Mouse (Mus musculus): ENCODE measurements at regions not wholly inside any gene's neighbourhood (a gene's known extent, or its start where the extent isn't known, plus 50 kb on each side); places are given as distances from the start of the nearest gene placed in this dataset.
A peak's percentile ranks its signal among the peaks of the same experiment; 100 is the strongest.

DNA sequence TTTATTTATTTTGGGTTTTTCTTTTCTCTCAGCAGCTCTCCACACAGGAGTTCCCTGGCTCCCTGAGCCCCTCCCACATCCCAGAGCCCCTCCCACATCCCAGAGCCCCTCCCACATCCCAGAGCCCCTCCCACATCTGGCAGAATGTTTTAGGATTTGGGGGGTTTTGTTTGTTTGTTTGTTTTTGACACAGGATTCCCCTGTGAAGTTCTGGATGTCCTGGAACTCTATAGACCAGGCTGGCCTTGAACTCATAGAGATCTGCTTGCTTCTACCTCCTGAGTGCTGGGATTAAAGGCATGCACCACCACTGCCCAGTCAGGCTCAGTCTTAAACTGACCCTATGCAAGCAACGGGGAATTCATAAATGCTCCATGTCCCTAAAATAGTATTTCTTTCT is 100.2 kb downstream of the 1700001O22Rik start:
- Histone ChIP-seq H3K27me3 (ENCODE audit: low read depth, poor library complexity, severe bottlenecking) (no peaks in the 10 kb centered on the region), H3K27ac (replicated peaks) (peak overlapping the region; percentile 82), H3K9me3 (replicated peaks) (peaks cover 9% of the 10 kb centered on the region), H3K4me3 (no peak overlapping the region), H3K4me1 (peaks cover 80% of the 10 kb centered on the region), H3K36me3 (peaks cover 7% of the 10 kb centered on the region; the same call in 1 of the 2 replicates)
- whole genome bisulfite sequencing = 90% methylated on average over 1 of the region's 1 CpGs
- no peak for DNase-seq (ENCODE audit: low spot score)

DNA sequence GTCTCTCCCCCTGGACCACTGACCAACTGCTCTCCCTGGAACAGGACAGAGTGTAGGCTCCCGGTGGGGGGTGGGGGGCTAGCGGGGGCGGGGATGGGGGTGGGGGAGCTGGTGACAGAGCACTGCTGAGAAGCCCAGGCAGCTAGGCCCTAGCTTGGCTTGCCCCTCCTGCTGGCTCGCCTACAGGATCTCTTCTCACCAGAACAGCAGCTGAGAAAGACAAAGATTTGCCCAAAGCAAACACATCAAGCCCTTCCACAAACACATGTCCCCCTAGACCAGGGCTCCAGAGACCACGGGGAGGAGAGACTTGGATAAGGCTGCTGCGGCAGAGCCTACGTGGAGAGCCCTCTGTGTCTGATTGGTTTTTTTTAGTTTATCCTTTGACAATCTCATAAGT is 100.8 kb downstream of the 1700001O22Rik start:
- Histone ChIP-seq H3K36me3 (peaks cover 7% of the 10 kb centered on the region; the same call in 1 of the 2 replicates), H3K27me3 (ENCODE audit: low read depth, poor library complexity, severe bottlenecking) (no peaks in the 10 kb centered on the region), H3K4me1 (peaks cover 79% of the 10 kb centered on the region), H3K9me3 (replicated peaks) (peaks cover 9% of the 10 kb centered on the region), H3K27ac (replicated peaks) (peak overlapping the region; percentile 82), H3K4me3 (peak overlapping the region; percentile 20; the same call in 1 of the 2 replicates)
- WGBS = 17% methylated on average over 7 of the region's 7 CpGs
- peak; percentile 59 for DNase-seq (ENCODE audit: low spot score)

DNA sequence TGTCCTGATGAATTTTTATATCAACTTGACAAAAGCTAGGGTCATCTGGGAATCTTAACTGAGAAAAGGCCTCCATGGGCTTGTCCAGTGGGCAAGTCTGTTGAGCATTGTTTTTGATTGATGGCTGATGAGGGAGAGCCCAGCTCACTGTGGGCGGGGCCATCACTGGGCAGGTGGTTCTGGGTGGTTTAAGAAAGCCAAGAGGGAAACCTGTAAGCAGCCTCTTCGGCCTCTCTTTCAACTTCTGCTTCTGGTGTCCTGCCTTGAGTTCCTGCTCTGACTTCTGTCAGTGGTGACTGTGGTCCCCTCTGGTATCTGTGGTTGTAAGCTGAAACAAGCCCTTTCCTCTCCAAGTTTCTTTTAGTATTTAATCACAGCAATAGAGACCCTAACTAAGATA is 102.6 kb downstream of the 1700001O22Rik start:
- H3K27me3 ChIP-seq (ENCODE audit: low read depth, poor library complexity, severe bottlenecking) = no peaks in the 10 kb centered on the region
- H3K36me3 ChIP-seq = peaks cover 7% of the 10 kb centered on the region; the same call in 1 of the 2 replicates
- peaks cover 79% of the 10 kb centered on the region for H3K4me1 ChIP-seq
- peak overlapping the region; percentile 87 for H3K27ac ChIP-seq (replicated peaks)
- no peak overlapping the region for H3K4me3 ChIP-seq
- no peak for DNase-seq (ENCODE audit: low spot score)
- H3K9me3 ChIP-seq (replicated peaks) = peaks cover 9% of the 10 kb centered on the region
- 86% methylated on average over 2 of the region's 2 CpGs for WGBS

DNA sequence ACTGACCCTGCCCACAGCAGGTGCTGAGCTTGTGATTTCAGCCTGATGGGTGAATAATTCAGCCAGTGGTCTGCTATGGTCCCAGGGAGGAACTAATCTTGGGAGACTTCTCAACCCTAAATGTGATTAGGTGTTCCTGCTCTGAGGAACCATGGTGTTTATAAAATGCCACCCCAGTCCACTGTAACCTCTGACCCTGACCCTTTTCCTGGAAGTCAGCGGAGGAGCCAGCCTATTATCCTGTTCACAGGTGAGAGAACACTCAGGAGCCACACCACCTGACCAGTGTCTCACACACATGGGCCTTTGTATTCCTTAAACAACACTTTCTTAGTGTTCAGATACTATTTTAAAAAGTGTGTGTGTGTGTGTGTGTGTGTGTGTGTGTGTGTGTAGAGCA is 103.0 kb downstream of the 1700001O22Rik start:
- no peak overlapping the region for H3K4me3 ChIP-seq
- peaks cover 7% of the 10 kb centered on the region; the same call in 1 of the 2 replicates for H3K36me3 ChIP-seq
- no peaks in the 10 kb centered on the region for H3K27me3 ChIP-seq (ENCODE audit: low read depth, poor library complexity, severe bottlenecking)
- H3K27ac ChIP-seq (replicated peaks) = peak overlapping the region; percentile 87
- no peak for DNase-seq (ENCODE audit: low spot score)
- peaks cover 9% of the 10 kb centered on the region for H3K9me3 ChIP-seq (replicated peaks)
- H3K4me1 ChIP-seq = peaks cover 79% of the 10 kb centered on the region
- 96% methylated on average over 1 of the region's 1 CpGs for WGBS

DNA sequence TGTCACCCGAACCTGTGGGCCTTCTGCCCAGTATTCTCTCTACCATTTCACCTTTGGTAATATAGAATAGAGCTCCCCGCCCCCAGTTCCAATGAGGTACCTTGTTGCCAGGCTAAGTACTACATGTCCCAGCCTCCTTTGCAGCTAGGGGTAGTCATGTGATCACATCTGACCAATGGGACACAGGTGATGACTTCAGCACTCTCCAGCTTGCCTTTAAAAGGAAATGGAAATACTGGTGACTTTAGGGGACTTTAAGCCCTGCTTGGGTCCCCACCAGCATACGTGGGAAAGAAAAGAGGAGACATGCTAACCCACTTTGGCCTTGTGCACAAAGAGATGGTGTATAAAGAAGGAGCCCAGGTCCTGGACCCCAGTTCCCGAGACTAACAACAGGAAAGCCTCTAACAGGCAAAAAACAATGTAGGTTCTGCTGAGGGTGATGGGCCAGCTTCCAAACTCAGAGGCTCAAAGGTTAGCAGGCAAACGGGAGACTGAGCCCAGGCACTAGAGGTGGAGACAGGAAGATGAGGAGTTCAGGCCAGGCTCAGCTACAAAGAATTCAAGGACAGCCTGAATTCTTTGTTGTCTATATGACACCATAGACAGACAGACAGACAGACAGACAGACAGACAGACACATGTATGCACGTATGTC is 103.5 kb downstream of the 1700001O22Rik start:
- peaks cover 7% of the 10 kb centered on the region; the same call in 1 of the 2 replicates for H3K36me3 ChIP-seq
- H3K27ac ChIP-seq (replicated peaks) = peak overlapping the region; percentile 87
- peak overlapping the region; percentile 15; the same call in 1 of the 2 replicates for H3K4me3 ChIP-seq
- H3K9me3 ChIP-seq (replicated peaks) = peaks cover 9% of the 10 kb centered on the region
- 37% methylated on average over 6 of the region's 6 CpGs for WGBS
- no peaks in the 10 kb centered on the region for H3K27me3 ChIP-seq (ENCODE audit: low read depth, poor library complexity, severe bottlenecking)
- H3K4me1 ChIP-seq = peaks cover 80% of the 10 kb centered on the region
- DNase-seq (ENCODE audit: low spot score) = peak; percentile 72

DNA sequence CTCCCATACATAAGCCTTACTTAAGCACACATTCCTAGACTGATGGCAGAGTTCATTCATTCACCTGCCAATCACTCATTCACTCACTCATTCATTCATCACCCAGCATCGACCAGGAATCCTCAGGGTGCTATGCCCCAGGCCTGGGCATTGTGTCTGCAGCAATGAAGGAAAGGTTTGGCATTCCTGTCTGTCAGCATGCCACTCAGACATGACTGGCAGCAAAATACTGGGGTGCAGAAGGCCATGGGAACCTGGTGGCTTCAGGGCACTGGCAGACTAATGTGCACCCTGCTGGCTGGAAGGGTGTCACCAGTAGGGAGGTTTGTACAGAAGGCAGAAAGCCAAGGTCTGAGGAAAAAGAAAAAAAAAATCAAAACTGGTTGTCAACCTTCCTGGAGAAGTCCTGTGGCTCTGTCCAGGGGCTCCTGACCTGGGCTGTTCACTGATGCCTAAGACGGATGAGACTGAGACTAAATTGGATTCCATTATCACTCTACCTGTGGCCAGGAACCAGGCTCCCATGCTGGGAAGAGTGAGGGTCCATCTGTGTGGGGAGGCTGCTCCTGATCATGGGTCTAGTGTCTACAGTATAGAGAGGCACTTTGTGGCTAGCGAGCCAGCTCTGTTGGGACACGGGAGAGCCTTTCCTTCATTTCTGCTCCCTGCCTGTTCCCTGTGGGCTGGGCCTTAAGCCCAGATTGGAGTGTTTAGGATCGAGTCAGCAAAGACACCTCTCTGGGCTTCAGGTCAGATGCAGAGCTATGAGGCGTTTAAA is 104.1 kb downstream of the Cstad start:
- Histone ChIP-seq H3K27ac (replicated peaks) (peak overlapping the region; percentile 87), H3K4me1 (peaks cover 89% of the 10 kb centered on the region), H3K4me3 (no peak overlapping the region), H3K27me3 (ENCODE audit: low read depth, poor library complexity, severe bottlenecking) (no peaks in the 10 kb centered on the region), H3K36me3 (no peaks in the 10 kb centered on the region), H3K9me3 (replicated peaks) (no peaks in the 10 kb centered on the region)
- 73% methylated on average over 6 of the region's 6 CpGs for WGBS
- DNase-seq (ENCODE audit: low spot score) = no peak

DNA sequence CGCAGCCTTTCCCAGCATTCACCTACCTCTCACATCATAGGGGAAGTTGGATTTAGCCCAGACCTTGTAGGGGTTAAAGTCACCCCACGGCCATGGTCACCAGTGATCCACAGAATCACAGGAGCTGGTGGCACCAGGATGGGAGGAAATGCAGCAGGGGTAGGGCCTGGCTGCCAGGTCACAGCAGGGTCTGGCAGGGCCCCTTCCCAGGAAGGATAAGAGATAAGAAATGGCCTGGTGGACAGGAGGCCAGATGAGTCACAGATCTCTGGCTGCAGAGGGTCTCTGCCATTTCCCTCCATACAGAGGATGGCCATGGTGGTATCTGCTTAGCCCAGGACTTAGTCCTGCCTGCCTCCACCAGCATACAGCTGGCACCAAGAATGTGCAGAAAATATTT is 103.0 kb downstream of the Cstad start:
- no peaks in the 10 kb centered on the region for H3K36me3 ChIP-seq
- peak overlapping the region; percentile 78 for H3K27ac ChIP-seq (replicated peaks)
- peaks cover 94% of the 10 kb centered on the region for H3K4me1 ChIP-seq
- H3K27me3 ChIP-seq (ENCODE audit: low read depth, poor library complexity, severe bottlenecking) = no peaks in the 10 kb centered on the region
- WGBS = 95% methylated on average over 2 of the region's 2 CpGs
- DNase-seq (ENCODE audit: low spot score) = no peak
- no peaks in the 10 kb centered on the region for H3K9me3 ChIP-seq (replicated peaks)
- H3K4me3 ChIP-seq = no peak overlapping the region

DNA sequence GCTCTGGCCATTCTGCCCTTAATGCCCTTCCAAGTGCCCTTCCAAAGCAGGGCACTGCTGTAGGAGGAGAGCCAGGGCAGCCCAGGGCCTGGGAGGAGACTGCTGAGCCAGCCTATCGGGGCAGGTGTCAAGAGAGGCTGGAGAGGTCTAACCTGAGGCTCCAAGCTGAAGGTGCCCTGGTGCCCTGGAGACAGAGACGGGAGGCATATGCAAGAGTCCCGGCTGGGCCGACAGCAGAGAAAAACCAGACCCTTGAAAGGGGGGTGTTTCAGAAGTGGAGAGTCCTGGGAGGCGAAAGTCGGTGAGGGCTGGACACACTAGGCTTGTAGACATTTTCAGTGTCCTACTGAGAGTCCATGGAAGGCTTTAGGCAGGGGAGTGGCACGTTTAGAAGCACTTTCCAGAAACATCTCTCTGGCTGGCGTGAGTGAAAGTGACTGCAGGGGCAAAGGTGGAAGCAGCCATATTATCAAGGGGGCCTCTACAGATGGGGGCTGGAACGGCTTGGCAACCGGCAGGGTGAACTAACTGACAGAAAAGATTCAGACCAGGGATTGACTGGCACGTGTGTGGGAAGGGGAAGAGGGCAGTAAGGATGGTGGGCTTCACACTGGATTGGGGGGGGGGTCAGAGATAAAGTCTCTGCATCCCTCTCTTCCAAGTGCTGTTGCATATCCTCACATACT is 101.1 kb downstream of the Cstad start:
- Histone ChIP-seq H3K4me3 (no peak overlapping the region), H3K27me3 (ENCODE audit: low read depth, poor library complexity, severe bottlenecking) (no peaks in the 10 kb centered on the region), H3K4me1 (peaks cover 97% of the 10 kb centered on the region), H3K36me3 (no peaks in the 10 kb centered on the region), H3K9me3 (replicated peaks) (no peaks in the 10 kb centered on the region), H3K27ac (replicated peaks) (peak overlapping the region; percentile 99)
- no peak for DNase-seq (ENCODE audit: low spot score)
- 76% methylated on average over 11 of the region's 11 CpGs for WGBS

DNA sequence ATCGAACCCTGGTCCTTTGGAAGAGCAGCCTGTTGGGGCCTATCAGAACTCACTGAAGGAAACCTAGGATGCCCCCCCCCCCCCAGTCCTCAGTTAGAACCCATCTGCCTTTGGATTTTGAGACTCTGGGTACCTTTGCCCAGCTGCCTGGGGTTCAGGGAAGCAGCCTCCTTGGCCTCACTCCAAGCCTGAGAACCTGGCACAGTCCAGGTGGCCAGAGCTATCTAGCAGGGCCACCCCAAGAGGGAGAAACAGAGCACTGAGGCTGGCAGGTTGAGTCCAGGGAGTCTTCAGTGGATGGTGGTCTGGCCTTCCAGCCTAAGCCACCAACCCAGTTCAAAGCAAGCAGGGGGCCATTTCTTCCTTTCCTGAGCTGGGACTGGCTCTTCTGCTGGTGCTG is 100.2 kb downstream of the Cstad start:
- no peaks in the 10 kb centered on the region for H3K36me3 ChIP-seq
- H3K4me1 ChIP-seq = peaks cover 97% of the 10 kb centered on the region
- 94% methylated on average over 1 of the region's 1 CpGs for WGBS
- H3K9me3 ChIP-seq (replicated peaks) = no peaks in the 10 kb centered on the region
- no peak overlapping the region for H3K4me3 ChIP-seq
- H3K27ac ChIP-seq (replicated peaks) = peak overlapping the region; percentile 99
- no peak for DNase-seq (ENCODE audit: low spot score)
- no peaks in the 10 kb centered on the region for H3K27me3 ChIP-seq (ENCODE audit: low read depth, poor library complexity, severe bottlenecking)

DNA sequence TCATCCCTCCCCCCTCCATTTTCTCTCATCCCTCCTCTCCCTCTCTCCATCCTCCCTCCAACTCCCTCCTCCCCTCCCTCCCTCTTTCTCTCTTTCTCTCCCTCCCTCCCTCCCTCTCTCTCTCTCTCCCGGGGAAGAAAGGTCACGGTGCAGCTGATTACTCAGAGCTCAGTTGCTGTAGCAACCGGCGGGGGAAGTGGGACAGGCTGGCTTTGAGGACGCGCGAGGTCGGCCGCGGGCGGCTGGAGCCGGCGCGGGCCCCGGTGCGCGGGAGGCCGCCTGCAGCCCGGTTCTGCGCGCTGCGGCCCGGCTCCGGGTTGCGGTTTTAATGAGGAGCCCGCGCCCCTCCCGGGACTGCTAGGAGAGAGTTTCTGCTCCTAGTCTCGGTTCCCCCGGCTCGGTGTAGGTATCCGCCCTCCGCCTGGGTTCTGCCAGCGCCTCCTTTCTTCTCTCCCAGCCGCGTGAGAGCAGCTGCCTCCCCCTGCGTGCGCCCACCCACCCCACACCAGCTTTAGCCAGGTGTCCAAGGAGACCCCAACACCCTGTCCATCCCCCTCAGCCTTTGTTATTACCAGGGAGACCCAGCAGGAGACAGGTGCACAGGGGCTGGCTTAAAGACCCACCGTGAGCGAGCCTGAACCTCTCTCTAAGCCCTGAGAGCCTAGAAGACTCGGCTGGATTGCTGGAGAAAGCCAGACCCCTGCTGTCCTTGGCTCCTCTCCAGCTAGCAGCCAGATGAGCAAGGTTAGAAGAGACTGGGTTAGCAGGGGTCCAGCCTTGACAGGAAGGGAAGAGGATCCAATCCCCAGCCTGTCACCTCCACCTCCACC is 98.6 kb downstream of the Cstad start:
- WGBS = under 1% methylated on average over 41 of the region's 41 CpGs

DNA sequence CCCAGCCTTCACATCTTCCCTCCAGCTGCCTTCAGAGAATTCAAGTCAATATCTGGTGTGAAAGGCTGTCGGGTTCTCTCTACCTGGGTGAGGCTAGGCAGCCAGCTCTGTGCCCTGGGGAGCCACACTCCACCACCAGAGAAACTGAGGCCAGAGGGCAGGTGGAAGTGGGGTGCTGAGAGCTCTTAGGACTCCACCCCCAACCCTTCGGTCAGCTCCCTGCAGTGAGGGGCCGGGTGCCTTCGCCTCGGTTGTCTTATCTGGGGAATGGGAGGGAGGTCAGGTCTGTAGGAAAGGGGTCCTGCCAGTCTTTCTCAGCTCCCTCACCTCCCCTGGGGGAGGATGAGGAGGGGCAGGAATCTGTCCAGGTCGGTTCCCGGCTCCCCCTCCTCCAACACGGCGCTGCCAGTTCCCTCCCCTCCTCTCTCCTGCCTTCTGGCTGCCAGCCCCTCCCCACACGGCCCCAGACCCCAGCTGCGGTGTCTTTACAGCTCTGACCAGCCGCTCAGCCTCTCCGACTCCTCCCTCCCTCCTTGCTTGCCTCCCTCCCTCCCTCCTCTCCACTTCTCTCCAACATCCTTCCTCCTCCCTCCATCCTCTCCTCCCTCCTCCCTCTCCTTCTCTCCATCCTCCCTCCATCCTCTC is 97.8 kb downstream of the Cstad start:
- H3K27me3 ChIP-seq (ENCODE audit: low read depth, poor library complexity, severe bottlenecking) = 0 out of 2 replicates have a peak, but pooled peaks cover under 1% of the 10 kb centered on the region
- WGBS = under 1% methylated on average over 13 of the region's 13 CpGs
- peaks cover 96% of the 10 kb centered on the region for H3K4me1 ChIP-seq
- no peaks in the 10 kb centered on the region for H3K9me3 ChIP-seq (replicated peaks)
- H3K27ac ChIP-seq (replicated peaks) = peak overlapping the region; percentile 99
- H3K36me3 ChIP-seq = no peaks in the 10 kb centered on the region
- DNase-seq (ENCODE audit: low spot score) = peak; percentile 92
- H3K4me3 ChIP-seq = peak overlapping the region; percentile 55

More for the DNA sequence above, 98.6 kb downstream of the Cstad start:
- H3K27me3 ChIP-seq (ENCODE audit: low read depth, poor library complexity, severe bottlenecking) = no peaks in the 10 kb centered on the region
- no peaks in the 10 kb centered on the region for H3K36me3 ChIP-seq
- peak; percentile 92 for DNase-seq (ENCODE audit: low spot score)
- H3K4me3 ChIP-seq = peak overlapping the region; percentile 55
- peaks cover 94% of the 10 kb centered on the region for H3K4me1 ChIP-seq
- H3K9me3 ChIP-seq (replicated peaks) = no peaks in the 10 kb centered on the region
- H3K27ac ChIP-seq (replicated peaks) = peak overlapping the region; percentile 99
